Mouse (Mus musculus): Measurements from ENCODE around the gene Rassf8. TPM values are rescaled to one million over a fixed set of nuclear protein-coding genes. Genes with fewer than 3 reads are reported as not detected.

Rassf8 gene
- polyA plus RNA-seq, 1 experiment from 2014 or later = 2.9 TPM

- WGBS = 84% methylated on average over 10 of the region's 10 CpGs
- no peaks in the 10 kb centered on the region for H3K9me3 ChIP-seq
Observed at GRCm38 (mm10) chr6:145768671-145769292, 22.2 kb downstream of the Rassf8 start.

GRCm38 (mm10) chr6:145769855-145770254, 23.3 kb downstream of the Rassf8 start:
- Histone ChIP-seq H3K27ac (no peak overlapping the region), H3K4me1 (replicated peaks) (peaks cover 25% of the 10 kb centered on the region), H3K27me3 (ENCODE audit: insufficient read depth, poor library complexity, severe bottlenecking) (no peaks in the 10 kb centered on the region), H3K9me3 (no peaks in the 10 kb centered on the region), H3K4me3 (no peak overlapping the region), H3K36me3 (no peaks in the 10 kb centered on the region)
- no peak for DNase-seq (ENCODE audit: low spot score)
- WGBS = 65% methylated on average over 11 of the region's 11 CpGs

More at GRCm38 (mm10) chr6:145768671-145769292, 22.2 kb downstream of the Rassf8 start:
- no peaks in the 10 kb centered on the region for H3K36me3 ChIP-seq
- peaks cover 26% of the 10 kb centered on the region for H3K4me1 ChIP-seq (replicated peaks)
- H3K27ac ChIP-seq = 0 out of 2 replicates have a peak overlapping the region, but pooled peaks have one; percentile 12
- no peak for DNase-seq (ENCODE audit: low spot score)
- no peak overlapping the region for H3K4me3 ChIP-seq
- no peaks in the 10 kb centered on the region for H3K27me3 ChIP-seq (ENCODE audit: insufficient read depth, poor library complexity, severe bottlenecking)

- Histone ChIP-seq H3K4me1 (replicated peaks) (peaks cover 25% of the 10 kb centered on the region), H3K27ac (no peak overlapping the region), H3K4me3 (no peak overlapping the region), H3K27me3 (ENCODE audit: insufficient read depth, poor library complexity, severe bottlenecking) (no peaks in the 10 kb centered on the region), H3K9me3 (no peaks in the 10 kb centered on the region), H3K36me3 (no peaks in the 10 kb centered on the region)
- DNase-seq (ENCODE audit: low spot score) = peak; percentile 8
- 37% methylated on average over 18 of the region's 18 CpGs for WGBS
Observed at GRCm38 (mm10) chr6:145770272-145771000, 23.9 kb downstream of the Rassf8 start.

GRCm38 (mm10) chr6:145774436-145774835, 27.9 kb downstream of the Rassf8 start:
- Histone ChIP-seq H3K9me3 (no peaks in the 10 kb centered on the region), H3K4me1 (replicated peaks) (peaks cover 24% of the 10 kb centered on the region), H3K4me3 (no peak overlapping the region), H3K27me3 (ENCODE audit: insufficient read depth, poor library complexity, severe bottlenecking) (no peaks in the 10 kb centered on the region), H3K36me3 (no peaks in the 10 kb centered on the region), H3K27ac (no peak overlapping the region)
- 88% methylated on average over 2 of the region's 2 CpGs for WGBS
- DNase-seq (ENCODE audit: low spot score) = no peak

- DNase-seq (ENCODE audit: low spot score) = no peak
- H3K4me3 ChIP-seq = no peak overlapping the region
- no peak overlapping the region for H3K27ac ChIP-seq
- no peaks in the 10 kb centered on the region for H3K27me3 ChIP-seq (ENCODE audit: insufficient read depth, poor library complexity, severe bottlenecking)
- no peaks in the 10 kb centered on the region for H3K36me3 ChIP-seq
- H3K9me3 ChIP-seq = no peaks in the 10 kb centered on the region
- 80% methylated on average over 4 of the region's 4 CpGs for WGBS
- H3K4me1 ChIP-seq (replicated peaks) = peaks cover 11% of the 10 kb centered on the region
Observed at GRCm38 (mm10) chr6:145776241-145776640, 29.7 kb downstream of the Rassf8 start.

- DNase-seq (ENCODE audit: low spot score) = no peak
- 28% methylated on average over 6 of the region's 6 CpGs for WGBS
- no peaks in the 10 kb centered on the region for H3K36me3 ChIP-seq
- 0 out of 2 replicates have a peak overlapping the region, but pooled peaks have one; percentile 50 for H3K27ac ChIP-seq
- no peaks in the 10 kb centered on the region for H3K27me3 ChIP-seq (ENCODE audit: insufficient read depth, poor library complexity, severe bottlenecking)
- peaks cover 11% of the 10 kb centered on the region for H3K4me1 ChIP-seq (replicated peaks)
- no peaks in the 10 kb centered on the region for H3K9me3 ChIP-seq
- H3K4me3 ChIP-seq = no peak overlapping the region
Observed at GRCm38 (mm10) chr6:145779383-145779782, 32.8 kb downstream of the Rassf8 start.

GRCm38 (mm10) chr6:145780180-145780802, 33.7 kb downstream of the Rassf8 start:
- H3K4me3 ChIP-seq = no peak overlapping the region
- 77% methylated on average over 8 of the region's 8 CpGs for WGBS
- no peaks in the 10 kb centered on the region for H3K9me3 ChIP-seq
- no peak for DNase-seq (ENCODE audit: low spot score)
- H3K27me3 ChIP-seq (ENCODE audit: insufficient read depth, poor library complexity, severe bottlenecking) = no peaks in the 10 kb centered on the region
- peaks cover 11% of the 10 kb centered on the region for H3K4me1 ChIP-seq (replicated peaks)
- H3K36me3 ChIP-seq = no peaks in the 10 kb centered on the region
- H3K27ac ChIP-seq = no peak overlapping the region

GRCm38 (mm10) chr6:145781256-145781655, 34.7 kb downstream of the Rassf8 start:
- H3K4me3 ChIP-seq = no peak overlapping the region

GRCm38 (mm10) chr6:145781966-145782365, 35.4 kb downstream of the Rassf8 start:
- DNase-seq (ENCODE audit: low spot score) = no peak
- 67% methylated on average over 2 of the region's 2 CpGs for WGBS
- Histone ChIP-seq H3K9me3 (no peaks in the 10 kb centered on the region), H3K4me1 (replicated peaks) (peaks cover 11% of the 10 kb centered on the region), H3K27ac (no peak overlapping the region), H3K36me3 (no peaks in the 10 kb centered on the region), H3K4me3 (no peak overlapping the region), H3K27me3 (ENCODE audit: insufficient read depth, poor library complexity, severe bottlenecking) (no peaks in the 10 kb centered on the region)

More at GRCm38 (mm10) chr6:145781256-145781655, 34.7 kb downstream of the Rassf8 start:
- 89% methylated on average over 9 of the region's 9 CpGs for WGBS
- Histone ChIP-seq H3K9me3 (no peaks in the 10 kb centered on the region), H3K27me3 (ENCODE audit: insufficient read depth, poor library complexity, severe bottlenecking) (no peaks in the 10 kb centered on the region), H3K4me1 (replicated peaks) (peaks cover 11% of the 10 kb centered on the region), H3K36me3 (no peaks in the 10 kb centered on the region), H3K27ac (no peak overlapping the region)
- no peak for DNase-seq (ENCODE audit: low spot score)

GRCm38 (mm10) chr6:145787311-145787710, 40.8 kb downstream of the Rassf8 start:
- Histone ChIP-seq H3K36me3 (no peaks in the 10 kb centered on the region), H3K4me1 (replicated peaks) (no peaks in the 10 kb centered on the region), H3K9me3 (no peaks in the 10 kb centered on the region), H3K27me3 (ENCODE audit: insufficient read depth, poor library complexity, severe bottlenecking) (no peaks in the 10 kb centered on the region), H3K27ac (no peak overlapping the region), H3K4me3 (no peak overlapping the region)
- no peak for DNase-seq (ENCODE audit: low spot score)
- WGBS = 88% methylated on average over 2 of the region's 2 CpGs

GRCm38 (mm10) chr6:145789738-145790137, 43.2 kb downstream of the Rassf8 start:
- no peak overlapping the region for H3K27ac ChIP-seq
- no peaks in the 10 kb centered on the region for H3K4me1 ChIP-seq (replicated peaks)
- no peak overlapping the region for H3K4me3 ChIP-seq
- no peak for DNase-seq (ENCODE audit: low spot score)
- H3K27me3 ChIP-seq (ENCODE audit: insufficient read depth, poor library complexity, severe bottlenecking) = no peaks in the 10 kb centered on the region
- H3K9me3 ChIP-seq = no peaks in the 10 kb centered on the region
- WGBS = 98% methylated on average over 4 of the region's 4 CpGs
- H3K36me3 ChIP-seq = 0 out of 2 replicates have a peak, but pooled peaks cover under 1% of the 10 kb centered on the region

- Histone ChIP-seq H3K27ac (no peak overlapping the region), H3K9me3 (no peaks in the 10 kb centered on the region), H3K4me1 (replicated peaks) (0 out of 2 replicates have a peak, but pooled peaks cover 3% of the 10 kb centered on the region), H3K27me3 (ENCODE audit: insufficient read depth, poor library complexity, severe bottlenecking) (no peaks in the 10 kb centered on the region), H3K36me3 (0 out of 2 replicates have a peak, but pooled peaks cover 3% of the 10 kb centered on the region), H3K4me3 (no peak overlapping the region)
- 79% methylated on average over 7 of the region's 7 CpGs for WGBS
- no peak for DNase-seq (ENCODE audit: low spot score)
Observed at GRCm38 (mm10) chr6:145792373-145792772, 45.8 kb downstream of the Rassf8 start.
